Mouse (Mus musculus) liver, embryonic 15.5 days (tissue): ENCODE data around the gene Tns2. TPM values are rescaled to one million over a fixed set of nuclear protein-coding genes. Genes with fewer than 3 reads are reported as not detected.

Source experiments
- ATAC-seq: fragments of 200-750 bp; cut with Nextera tagmentation; 2 replicates; pipeline ENCODE4 v1.8.0; 2017; ENCODE audit warnings: moderate number of reproducible peaks, mild to moderate bottlenecking, moderate library complexity; ENCODE audit not compliant: insufficient read depth
- H3K27ac ChIP-seq: fragments of 300-500 bp; sonication (generic); replicated peaks from 2 replicates; pipeline ENCODE4 v1.5.1; 2015; ENCODE audit warnings: mild to moderate bottlenecking, inconsistent platforms
- H3K27me3 ChIP-seq: fragments of 300-500 bp; sonication (generic); 2 replicates; pipeline ENCODE4 v1.6.1; 2015; ENCODE audit warnings: mild to moderate bottlenecking, inconsistent platforms
- H3K36me3 ChIP-seq: fragments of 300-500 bp; sonication (generic); replicated peaks from 2 replicates; pipeline ENCODE4 v1.6.1; 2015; ENCODE audit warnings: moderate library complexity, mild to moderate bottlenecking, inconsistent platforms
- H3K4me1 ChIP-seq: fragments of 300-500 bp; sonication (generic); replicated peaks from 2 replicates; pipeline ENCODE4 v1.6.1; 2015; ENCODE audit warnings: inconsistent platforms
- H3K4me2 ChIP-seq: fragments of 300-500 bp; sonication (generic); 2 replicates; pipeline ENCODE4 v1.6.1; 2015; ENCODE audit warnings: moderate library complexity, mild to moderate bottlenecking, inconsistent platforms
- H3K4me3 ChIP-seq: fragments of 300-500 bp; sonication (generic); replicated peaks from 2 replicates; pipeline ENCODE4 v1.5.1; 2015; ENCODE audit warnings: mild to moderate bottlenecking, inconsistent platforms
- H3K9ac ChIP-seq: fragments of 300-500 bp; sonication (generic); 2 replicates; pipeline ENCODE4 v1.6.1; 2015; ENCODE audit warnings: moderate library complexity, mild to moderate bottlenecking, inconsistent platforms
- H3K9me3 ChIP-seq: fragments of 300-500 bp; sonication (generic); replicated peaks from 2 replicates; pipeline ENCODE4 v1.6.1; 2016; ENCODE audit warnings: inconsistent platforms
- WGBS: fragments of 180-500 bp; shearing (Covaris S2); methylation state at CpG from one replicate; pipeline ENCODE4 v1.1.7; 2015; ENCODE audit warnings: mixed read lengths; ENCODE audit not compliant: insufficient replicate concordance; 5-methylcytosine and 5-hydroxymethylcytosine counted together
- polyA plus RNA-seq: library from polyadenylated mRNA; unstranded; fragments of >200 nt; fragmentation: Nextera tagmentation; extraction: Ambion mirVana; gene quantifications from 2 replicates; pipeline ENCODE4 v1.2.1, GENCODE M21; 2015

The Tns2 gene
- polyA plus RNA-seq, 1 experiment from 2014 or later = 5.4 TPM

- H3K4me2 ChIP-seq = no peak overlapping the region
- ATAC-seq = no peak
- H3K27ac ChIP-seq = no peak overlapping the region
- no peaks in the 10 kb centered on the region for H3K4me1 ChIP-seq
- H3K9ac ChIP-seq = no peak overlapping the region
- peaks cover 7% of the 10 kb centered on the region; the same call in 1 of the 2 replicates for H3K36me3 ChIP-seq
- 16% methylated on average over 3 of the region's 3 CpGs for WGBS
- H3K4me3 ChIP-seq = no peak overlapping the region
- H3K27me3 ChIP-seq = no peaks in the 10 kb centered on the region
- no peaks in the 10 kb centered on the region for H3K9me3 ChIP-seq
These were observed 63.9 kb downstream of the Tns2 start for GRCm38 (mm10) chr15:102163900-102164693.

- no peak for ATAC-seq
- H3K4me3 ChIP-seq = no peak overlapping the region
- no peak overlapping the region for H3K4me2 ChIP-seq
- no peak overlapping the region for H3K9ac ChIP-seq
- H3K27me3 ChIP-seq = no peaks in the 10 kb centered on the region
- H3K4me1 ChIP-seq = no peaks in the 10 kb centered on the region
- no peaks in the 10 kb centered on the region for H3K9me3 ChIP-seq
- 12% methylated on average over 6 of the region's 6 CpGs for WGBS
- no peak overlapping the region for H3K27ac ChIP-seq
- peaks cover 7% of the 10 kb centered on the region; the same call in 1 of the 2 replicates for H3K36me3 ChIP-seq
These were observed 65.4 kb downstream of the Tns2 start for GRCm38 (mm10) chr15:102165468-102166100.

Other genes starting within 250 kb of the Tns2 start
- gene Krt1, start 249.6 kb upstream of the Tns2 start, polyA plus RNA-seq = 0.08 and 0.70 TPM in 2 replicates
- gene Krt77, start 230.7 kb upstream of the Tns2 start, polyA plus RNA-seq = 0.22 TPM in 1 of 2 replicates, not detected in the other
- not detected in 2 replicates for gene Krt76, start 207.5 kb upstream of the Tns2 start, polyA plus RNA-seq
- 0.22 and 0.29 TPM in 2 replicates for gene Krt4, start 175.7 kb upstream of the Tns2 start, polyA plus RNA-seq
- gene Krt79, start 160.1 kb upstream of the Tns2 start, polyA plus RNA-seq = not detected in 2 replicates
- gene Krt78, start 146.1 kb upstream of the Tns2 start, polyA plus RNA-seq = 0.06 TPM in 1 of 2 replicates, not detected in the other
- gene Krt8, start 95.9 kb upstream of the Tns2 start, polyA plus RNA-seq = 114 and 118 TPM in 2 replicates
- 107 and 121 TPM in 2 replicates for gene Krt18, start 72.2 kb upstream of the Tns2 start, polyA plus RNA-seq
- gene Eif4b, start 26.6 kb upstream of the Tns2 start, polyA plus RNA-seq = 43.5 and 48.3 TPM in 2 replicates
- gene Spryd3, start 35.8 kb downstream of the Tns2 start, polyA plus RNA-seq = 12.9 and 14.6 TPM in 2 replicates
- gene Igfbp6, start 43.9 kb downstream of the Tns2 start, polyA plus RNA-seq = 1.8 and 1.9 TPM in 2 replicates
- 33.1 and 34.7 TPM in 2 replicates for gene Soat2, start 50.1 kb downstream of the Tns2 start, polyA plus RNA-seq
- 15.3 and 18.9 TPM in 2 replicates for gene Zfp740, start 102.8 kb downstream of the Tns2 start, polyA plus RNA-seq
- gene Csad, start 104.3 kb downstream of the Tns2 start, polyA plus RNA-seq = 40.5 and 56.5 TPM in 2 replicates
- gene Itgb7, start 131.5 kb downstream of the Tns2 start, polyA plus RNA-seq = 6.4 and 6.6 TPM in 2 replicates
- 2.8 and 3.0 TPM in 2 replicates for gene Rarg, start 157.1 kb downstream of the Tns2 start, polyA plus RNA-seq
- gene Gm9918, start 170.2 kb downstream of the Tns2 start, polyA plus RNA-seq = not detected in 2 replicates
- gene Mfsd5, start 179.0 kb downstream of the Tns2 start, polyA plus RNA-seq = 24.9 and 25.6 TPM in 2 replicates
- 23.0 and 24.6 TPM in 2 replicates for gene Espl1, start 195.9 kb downstream of the Tns2 start, polyA plus RNA-seq
- 104 and 114 TPM in 2 replicates for gene Pfdn5, start 225.7 kb downstream of the Tns2 start, polyA plus RNA-seq
- 38.1 and 40.1 TPM in 2 replicates for gene Myg1, start 231.3 kb downstream of the Tns2 start, polyA plus RNA-seq